Mouse (Mus musculus) testis, adult 2 months (tissue): ENCODE measurements at regions not wholly inside any gene's neighbourhood (a gene's known extent, or its start where the extent isn't known, plus 50 kb on each side); places are given as distances from the start of the nearest gene placed in this dataset.

Experiments
- H3K27ac ChIP-seq: fragments of 200-500 bp; 2 replicates; pipeline ENCODE4 v1.5.1; 2012; ENCODE audit warnings: low read depth, low read length; ENCODE audit not compliant: control insufficient read depth, insufficient read depth
- H3K27me3 ChIP-seq: fragments of 200-500 bp; 2 replicates; pipeline ENCODE4 v1.6.1; 2012; ENCODE audit warnings: mild to moderate bottlenecking, low read length, moderate library complexity; ENCODE audit not compliant: control insufficient read depth, insufficient read depth
- H3K36me3 ChIP-seq: fragments of 200-500 bp; 2 replicates; pipeline ENCODE4 v1.6.1; 2012; ENCODE audit warnings: mild to moderate bottlenecking, low read length; ENCODE audit not compliant: control insufficient read depth, insufficient read depth
- H3K4me1 ChIP-seq: fragments of 200-500 bp; 2 replicates; pipeline ENCODE4 v1.6.1; 2012; ENCODE audit warnings: low read length; ENCODE audit not compliant: control insufficient read depth, insufficient read depth
- H3K4me3 ChIP-seq: fragments of 200-500 bp; 2 replicates; pipeline ENCODE4 v1.5.1; 2012; ENCODE audit warnings: low read depth, mild to moderate bottlenecking, low read length, moderate library complexity, mixed read lengths; ENCODE audit not compliant: control insufficient read depth
- CTCF ChIP-seq: fragments of 200-500 bp; IDR thresholded peaks from 2 replicates; pipeline ENCODE4 v1.5.1; 2012; ENCODE audit warnings: low read depth, mild to moderate bottlenecking, inconsistent platforms, low read length, moderate library complexity; ENCODE audit not compliant: control insufficient read depth, insufficient read depth, insufficient replicate concordance
- POLR2A ChIP-seq: fragments of 200-500 bp; IDR thresholded peaks from 2 replicates; pipeline ENCODE4 v1.6.1; 2012; ENCODE audit warnings: low read depth, mild to moderate bottlenecking, inconsistent platforms, low read length, moderate library complexity; ENCODE audit not compliant: control insufficient read depth

DNA sequence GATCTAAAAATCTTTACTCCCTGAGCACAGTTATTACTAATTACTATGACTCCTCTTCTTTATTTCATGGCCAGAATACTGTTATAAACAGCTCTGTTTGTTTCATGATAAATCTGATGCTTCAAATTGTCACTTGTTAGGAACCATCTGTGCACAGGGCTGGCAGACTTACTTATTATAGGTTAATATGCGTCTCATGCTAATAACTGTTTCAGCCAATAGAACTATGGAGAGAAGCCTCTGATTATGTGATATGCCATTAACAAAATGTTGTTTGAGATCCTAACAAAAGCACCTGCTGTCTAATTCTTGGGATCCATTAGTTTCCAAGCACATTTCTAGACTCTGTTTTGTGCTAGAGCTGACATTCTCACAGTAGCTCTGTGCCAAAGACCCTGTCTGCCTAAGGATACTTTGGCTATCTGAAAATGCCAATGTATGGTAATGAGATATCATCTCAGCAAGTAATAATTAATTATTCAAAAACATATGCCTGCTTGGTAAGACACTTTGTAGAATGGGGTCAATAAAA, 318.1 kb downstream of the Grb14 start:
- no peak overlapping the region for H3K27ac ChIP-seq
- TF ChIP-seq CTCF, result no peak
- no peak for TF ChIP-seq POLR2A
- H3K4me3 ChIP-seq, result no peak overlapping the region
- H3K36me3 ChIP-seq, result no peaks in the 10 kb centered on the region
- no peaks in the 10 kb centered on the region for H3K27me3 ChIP-seq
- H3K4me1 ChIP-seq, result no peaks in the 10 kb centered on the region

DNA sequence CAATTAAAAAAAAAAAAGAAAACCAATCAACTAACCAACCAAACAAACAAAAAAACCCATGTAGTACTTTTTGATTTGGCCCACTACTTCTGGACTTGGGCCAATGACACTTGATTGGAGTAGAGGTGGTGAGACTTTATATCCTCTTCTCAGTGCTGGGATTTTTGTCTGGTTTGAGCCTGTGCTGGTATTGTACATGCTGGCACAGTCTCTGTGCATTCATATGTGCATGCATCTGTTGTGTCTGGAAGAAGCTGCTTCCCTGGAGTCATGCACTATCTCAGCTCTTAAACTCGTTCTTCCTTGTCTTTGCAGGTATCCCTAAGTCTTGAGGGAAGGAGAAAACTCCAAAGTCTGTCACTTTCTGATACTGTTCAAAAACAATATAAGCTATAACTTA, 328.8 kb downstream of the Grb14 start:
- H3K4me3 ChIP-seq, result no peak overlapping the region
- no peaks in the 10 kb centered on the region for H3K36me3 ChIP-seq
- no peak overlapping the region for H3K27ac ChIP-seq
- H3K27me3 ChIP-seq, result no peaks in the 10 kb centered on the region
- TF ChIP-seq CTCF (no peak), POLR2A (no peak)
- no peaks in the 10 kb centered on the region for H3K4me1 ChIP-seq

DNA sequence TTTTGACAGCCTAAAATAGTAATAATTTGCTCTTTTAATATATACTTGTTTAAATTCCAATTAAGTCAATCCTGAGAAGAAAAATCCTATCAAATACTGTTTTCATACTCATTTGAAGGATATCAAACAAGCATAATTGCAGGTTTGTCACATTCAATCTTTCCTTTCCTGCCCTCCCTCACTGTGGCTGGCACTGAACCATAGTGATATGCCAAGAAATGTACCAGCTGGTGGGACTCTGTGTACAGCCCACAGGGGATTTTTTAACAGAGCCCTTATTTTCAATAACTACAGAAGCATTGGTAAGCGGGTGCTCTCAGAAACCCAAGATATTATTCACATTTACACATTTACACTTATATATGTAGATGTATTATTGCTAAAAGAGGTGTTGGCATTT, 333.3 kb downstream of the Grb14 start:
- H3K4me3 ChIP-seq, result no peak overlapping the region

DNA sequence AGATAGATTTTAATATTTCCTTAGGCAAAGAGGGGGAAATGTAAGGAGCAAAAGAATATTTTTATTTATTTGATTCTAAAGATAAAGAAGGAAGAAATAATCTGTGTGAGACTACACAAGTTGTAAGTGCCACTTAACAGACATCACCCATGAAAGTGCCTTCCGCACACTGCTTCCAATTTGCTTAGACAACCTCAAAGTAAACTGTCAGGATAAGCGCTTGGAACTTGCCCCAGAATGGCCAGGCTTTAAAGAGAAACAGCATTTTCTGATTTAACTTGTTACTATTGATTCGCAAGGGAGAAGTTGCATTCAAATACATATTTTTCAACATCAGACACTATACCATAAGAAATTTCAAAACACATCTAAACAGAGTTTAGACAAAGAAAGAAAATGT, 333.8 kb downstream of the Grb14 start:
- H3K36me3 ChIP-seq, result no peaks in the 10 kb centered on the region
- no peaks in the 10 kb centered on the region for H3K4me1 ChIP-seq
- no peak overlapping the region for H3K27ac ChIP-seq
- no peak for TF ChIP-seq CTCF
- TF ChIP-seq POLR2A, result no peak
- H3K27me3 ChIP-seq, result no peaks in the 10 kb centered on the region
- H3K4me3 ChIP-seq, result no peak overlapping the region

More for the DNA sequence above, 333.3 kb downstream of the Grb14 start:
- no peak for TF ChIP-seq CTCF
- TF ChIP-seq POLR2A, result no peak
- no peak overlapping the region for H3K27ac ChIP-seq
- no peaks in the 10 kb centered on the region for H3K4me1 ChIP-seq
- no peaks in the 10 kb centered on the region for H3K36me3 ChIP-seq
- H3K27me3 ChIP-seq, result no peaks in the 10 kb centered on the region

DNA sequence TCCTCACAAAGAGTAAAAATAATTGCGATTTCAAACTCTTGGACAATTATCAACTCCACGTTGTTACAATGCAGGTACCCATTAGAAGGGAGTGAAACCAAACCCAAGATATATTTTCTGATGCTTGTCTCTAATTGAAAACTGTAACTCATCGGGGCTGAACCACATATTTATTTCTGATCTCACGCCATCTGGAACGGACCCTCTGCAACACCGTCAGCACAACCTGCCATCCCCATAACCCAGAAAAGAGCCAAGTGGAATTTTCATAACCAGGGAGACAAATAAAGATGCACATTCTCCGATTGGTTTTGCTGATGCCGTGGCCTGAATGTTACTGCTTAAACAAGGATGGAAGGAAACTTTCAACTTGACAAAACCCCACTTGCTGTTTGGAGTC, 338.0 kb downstream of the Grb14 start:
- Histone ChIP-seq H3K36me3 (no peaks in the 10 kb centered on the region), H3K4me3 (no peak overlapping the region), H3K27ac (no peak overlapping the region), H3K27me3 (no peaks in the 10 kb centered on the region), H3K4me1 (no peaks in the 10 kb centered on the region)
- TF ChIP-seq POLR2A (no peak), CTCF (no peak)

DNA sequence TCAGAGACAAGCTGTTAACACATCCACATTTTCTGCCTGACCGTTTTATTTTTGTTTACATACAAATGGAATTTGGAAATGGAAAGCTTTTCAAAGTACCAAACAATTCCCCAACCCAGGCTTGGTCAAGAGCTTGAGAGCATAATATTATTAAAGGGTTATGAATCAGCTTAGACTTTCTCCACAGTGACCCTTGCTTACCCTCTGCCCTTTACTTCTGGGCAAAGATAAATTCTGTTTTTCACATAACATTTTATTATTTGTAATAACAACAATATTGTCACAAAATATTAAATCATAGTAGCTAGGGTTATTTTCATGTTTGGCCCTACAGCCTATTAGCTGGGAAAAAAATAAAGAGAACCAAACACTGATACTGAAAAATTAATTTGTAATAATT, 375.2 kb downstream of the Grb14 start:
- Histone ChIP-seq H3K27me3 (no peaks in the 10 kb centered on the region), H3K36me3 (no peaks in the 10 kb centered on the region), H3K4me1 (no peaks in the 10 kb centered on the region), H3K27ac (no peak overlapping the region), H3K4me3 (no peak overlapping the region)
- TF ChIP-seq POLR2A (no peak), CTCF (no peak)

DNA sequence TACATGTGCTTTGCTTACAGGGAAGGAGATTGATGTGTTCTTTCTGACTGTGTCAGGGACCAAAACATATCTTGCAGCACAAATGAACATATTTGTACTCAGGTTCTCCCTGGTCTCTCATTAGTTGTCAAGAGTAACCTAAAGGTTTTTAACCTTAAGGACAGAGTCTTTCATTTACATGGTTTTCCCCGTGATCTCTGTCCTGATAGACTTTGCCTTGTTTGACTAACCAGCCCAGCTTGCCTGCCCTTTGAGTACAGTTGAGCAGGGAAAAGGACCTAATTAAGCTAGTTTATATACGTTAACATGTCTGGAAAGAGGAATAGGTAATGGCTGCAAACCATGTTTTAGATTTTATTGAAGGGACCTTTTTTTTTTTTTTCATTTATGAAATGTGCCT, 407.9 kb downstream of the Grb14 start:
- H3K36me3 ChIP-seq, result no peaks in the 10 kb centered on the region
- H3K27ac ChIP-seq, result no peak overlapping the region
- H3K4me1 ChIP-seq, result no peaks in the 10 kb centered on the region
- H3K4me3 ChIP-seq, result no peak overlapping the region
- no peaks in the 10 kb centered on the region for H3K27me3 ChIP-seq
- TF ChIP-seq CTCF (no peak), POLR2A (no peak)

DNA sequence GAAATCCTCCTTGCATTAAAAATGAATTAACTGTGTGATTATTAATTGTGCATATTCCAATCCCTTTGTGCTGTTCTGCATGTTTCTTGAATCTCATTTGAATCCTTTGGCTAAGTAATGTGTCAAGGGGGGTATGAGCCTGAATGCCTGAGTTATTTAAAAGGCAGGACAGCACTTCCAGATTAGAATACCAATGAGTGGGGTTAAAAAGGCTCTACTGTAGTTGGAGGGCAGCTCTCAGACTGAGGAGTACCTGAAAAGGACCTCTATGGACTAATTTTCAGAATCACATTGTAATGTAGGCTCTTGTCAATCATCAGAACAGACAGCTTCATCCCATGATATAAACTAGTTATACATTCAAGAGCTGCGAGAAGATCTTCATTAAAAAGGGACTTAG, 417.9 kb downstream of the Grb14 start:
- no peaks in the 10 kb centered on the region for H3K4me1 ChIP-seq
- H3K27me3 ChIP-seq, result no peaks in the 10 kb centered on the region
- TF ChIP-seq CTCF (no peak), POLR2A (no peak)
- no peak overlapping the region for H3K27ac ChIP-seq
- no peak overlapping the region for H3K4me3 ChIP-seq
- no peaks in the 10 kb centered on the region for H3K36me3 ChIP-seq
